Mouse (Mus musculus) lung, embryonic 16.5 days (tissue): ENCODE measurements around the gene Ephb2. TPM values are rescaled to one million over a fixed set of nuclear protein-coding genes. Genes with fewer than 3 reads are reported as not detected.

Source experiments
- ATAC-seq: fragments of 200-750 bp; cut with Nextera tagmentation; 2 replicates; pipeline ENCODE4 v1.8.0; 2017; ENCODE audit warnings: low read depth, mild to moderate bottlenecking, moderate library complexity
- H3K27ac ChIP-seq: fragments of 300-500 bp; sonication (generic); 2 replicates; pipeline ENCODE4 v1.5.1; 2014; ENCODE audit warnings: mild to moderate bottlenecking, control low read depth, low read length
- H3K27me3 ChIP-seq: fragments of 300-500 bp; sonication (generic); 2 replicates; pipeline ENCODE4 v1.6.1; 2014; ENCODE audit warnings: low read depth, low read length, mixed read lengths; ENCODE audit not compliant: control insufficient read depth, insufficient read depth
- H3K36me3 ChIP-seq: fragments of 300-500 bp; sonication (generic); 2 replicates; pipeline ENCODE4 v1.6.1; 2014; ENCODE audit warnings: low read length; ENCODE audit not compliant: control insufficient read depth, insufficient read depth
- H3K4me1 ChIP-seq: fragments of 300-500 bp; sonication (generic); replicated peaks from 2 replicates; pipeline ENCODE4 v1.6.1; 2014; ENCODE audit warnings: low read length, mixed read lengths; ENCODE audit not compliant: control insufficient read depth, insufficient read depth
- H3K4me2 ChIP-seq: fragments of 300-500 bp; sonication (generic); 2 replicates; pipeline ENCODE4 v1.6.1; 2014; ENCODE audit warnings: low read depth, low read length, control low read depth
- H3K4me3 ChIP-seq: fragments of 300-500 bp; sonication (generic); 2 replicates; pipeline ENCODE4 v1.5.1; 2014; ENCODE audit warnings: mild to moderate bottlenecking, low read length, control low read depth
- H3K9ac ChIP-seq: fragments of 300-500 bp; sonication (generic); 2 replicates; pipeline ENCODE4 v1.6.1; 2014; ENCODE audit warnings: low read length, control low read depth
- H3K9me3 ChIP-seq: fragments of 300-500 bp; sonication (generic); 2 replicates; pipeline ENCODE4 v1.6.1; 2016; ENCODE audit warnings: low read length; ENCODE audit not compliant: control insufficient read depth
- WGBS: fragments of 180-500 bp; shearing (Covaris S2); extraction: QIAGEN DNeasy Blood & Tissue Kit; methylation state at CpG from one replicate; pipeline ENCODE4 v1.1.7; 2014; 5-methylcytosine and 5-hydroxymethylcytosine counted together
- polyA plus RNA-seq: library from polyadenylated mRNA; unstranded; fragments of >200 nt; fragmentation: Nextera tagmentation; extraction: Ambion mirVana; gene quantifications from 2 replicates; pipeline ENCODE4 v1.2.1, GENCODE M21; 2015

The Ephb2 gene
- polyA plus RNA-seq, 1 experiment from 2014 or later = 1.5 TPM

DNA sequence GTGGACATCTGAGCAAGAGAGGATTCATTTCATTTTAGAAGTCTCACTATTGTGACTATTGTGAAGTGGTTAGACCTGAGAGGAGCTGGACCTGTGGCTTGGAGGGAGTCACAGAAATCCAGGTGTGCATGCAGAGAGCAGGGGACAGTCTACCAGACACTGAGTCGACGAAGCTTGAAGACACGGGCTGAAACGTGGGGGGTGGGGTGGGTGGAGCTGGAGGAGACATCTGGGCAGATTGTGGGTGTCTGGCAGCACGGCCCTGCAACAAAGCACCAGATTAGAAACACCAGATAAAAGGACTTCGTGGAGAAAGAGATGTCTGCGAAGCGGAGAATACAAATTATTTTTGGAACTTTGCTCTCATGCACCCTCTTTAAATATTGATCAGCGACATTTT lies 27.7 kb upstream of the Ephb2 start:
- Histone ChIP-seq H3K9me3 (no peaks in the 10 kb centered on the region), H3K4me3 (no peak overlapping the region), H3K27me3 (peaks cover 6% of the 10 kb centered on the region), H3K27ac (no peak overlapping the region), H3K4me2 (no peak overlapping the region), H3K9ac (no peak overlapping the region), H3K4me1 (no peaks in the 10 kb centered on the region), H3K36me3 (no peaks in the 10 kb centered on the region)
- no peak for ATAC-seq
- WGBS = 53% methylated on average over 9 of the region's 9 CpGs

DNA sequence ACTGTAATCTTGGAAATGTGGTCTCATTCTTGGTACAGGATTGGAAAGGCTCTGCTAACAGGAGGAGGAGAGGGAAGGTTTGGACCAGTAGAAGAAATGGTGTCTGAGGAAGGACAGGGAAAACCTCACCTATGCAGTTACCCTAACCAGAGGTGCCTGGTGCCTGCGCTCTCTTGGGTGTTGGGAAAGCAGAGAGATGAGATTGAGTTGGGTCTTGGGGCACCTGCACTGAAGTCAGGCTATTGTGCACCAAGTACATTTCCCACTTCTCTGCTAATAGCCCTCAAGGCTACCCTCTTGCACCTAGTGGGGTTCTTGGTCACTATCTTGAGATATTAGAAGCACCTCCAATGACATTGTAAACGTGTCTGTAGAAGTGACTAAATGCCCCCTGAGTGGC lies 26.6 kb upstream of the Ephb2 start:
- Histone ChIP-seq H3K9ac (no peak overlapping the region), H3K4me2 (no peak overlapping the region), H3K36me3 (no peaks in the 10 kb centered on the region), H3K27me3 (peaks cover 6% of the 10 kb centered on the region), H3K4me3 (no peak overlapping the region), H3K9me3 (no peaks in the 10 kb centered on the region), H3K27ac (no peak overlapping the region), H3K4me1 (no peaks in the 10 kb centered on the region)
- ATAC-seq = no peak
- 54% methylated on average over 2 of the region's 2 CpGs for WGBS

DNA sequence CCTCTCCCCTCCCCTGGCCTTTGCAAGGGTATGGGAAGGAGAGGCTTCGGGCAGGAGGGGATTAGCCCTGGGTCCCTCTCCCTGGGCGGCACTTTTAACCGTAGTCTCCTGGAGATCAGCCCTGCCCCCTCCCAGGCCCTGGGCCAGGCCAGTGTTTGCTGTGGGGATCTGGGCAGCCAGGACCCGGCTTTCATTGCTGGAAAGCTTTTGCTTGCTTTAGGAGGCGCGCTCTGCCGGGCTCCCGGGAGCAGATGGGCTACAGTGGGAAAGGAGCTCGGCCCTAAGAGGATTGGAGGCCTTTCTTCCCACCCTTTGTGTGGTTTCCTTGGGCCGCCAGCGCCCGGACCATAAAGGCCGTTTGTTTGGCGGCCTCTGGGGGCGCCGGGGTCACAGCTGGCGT lies 26.0 kb upstream of the Ephb2 start:
- Histone ChIP-seq H3K9ac (no peak overlapping the region), H3K9me3 (no peaks in the 10 kb centered on the region), H3K4me2 (no peak overlapping the region), H3K4me3 (no peak overlapping the region), H3K27ac (no peak overlapping the region), H3K4me1 (no peaks in the 10 kb centered on the region), H3K27me3 (peaks cover 6% of the 10 kb centered on the region), H3K36me3 (no peaks in the 10 kb centered on the region)
- no peak for ATAC-seq
- WGBS = 9% methylated on average over 17 of the region's 17 CpGs

DNA sequence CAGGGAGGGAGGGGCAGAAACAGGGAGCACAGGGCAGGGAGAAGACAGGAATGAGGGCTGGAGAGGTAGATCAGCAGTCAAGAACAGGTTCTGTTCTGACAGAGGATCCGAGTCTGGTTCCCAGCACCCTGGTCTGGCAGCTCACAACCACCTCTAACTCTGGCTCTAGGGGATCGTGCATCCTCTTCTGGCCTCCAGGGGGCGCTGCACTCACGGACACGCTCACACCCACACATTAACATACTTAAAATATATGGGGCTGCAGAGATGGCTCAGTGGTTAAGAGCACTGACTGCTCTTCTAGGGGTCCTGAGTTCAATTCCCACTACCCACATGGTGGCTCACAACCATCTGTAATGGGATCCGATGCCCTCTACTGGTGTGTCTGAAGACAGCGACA lies 24.2 kb upstream of the Ephb2 start:
- H3K4me2 ChIP-seq = no peak overlapping the region
- H3K36me3 ChIP-seq = no peaks in the 10 kb centered on the region
- H3K9ac ChIP-seq = no peak overlapping the region
- H3K27me3 ChIP-seq = peaks cover 6% of the 10 kb centered on the region
- ATAC-seq = no peak
- H3K4me1 ChIP-seq = no peaks in the 10 kb centered on the region
- no peaks in the 10 kb centered on the region for H3K9me3 ChIP-seq
- no peak overlapping the region for H3K27ac ChIP-seq
- WGBS = 83% methylated on average over 7 of the region's 7 CpGs
- H3K4me3 ChIP-seq = no peak overlapping the region

DNA sequence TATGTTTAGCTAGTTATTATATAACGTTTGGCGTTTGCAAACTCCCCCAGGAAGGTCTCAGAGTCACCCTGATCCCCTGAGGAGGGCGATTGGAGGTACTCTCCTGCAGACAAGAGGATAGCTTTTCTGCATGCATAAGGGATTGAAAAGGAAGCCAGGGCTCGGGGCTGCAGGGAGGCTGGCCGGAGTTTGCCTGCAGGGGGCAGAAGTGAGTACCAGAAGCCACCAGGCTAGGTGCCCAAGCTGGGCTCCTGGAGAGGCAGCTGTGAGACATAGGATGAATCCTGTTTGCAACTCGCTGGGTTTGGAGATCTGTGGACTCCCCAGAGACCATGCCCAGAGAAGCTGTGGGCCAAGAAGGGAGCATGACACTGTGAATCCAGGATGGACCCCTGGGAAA lies 19.3 kb upstream of the Ephb2 start:
- ATAC-seq = no peak
- no peak overlapping the region for H3K4me2 ChIP-seq
- no peak overlapping the region for H3K27ac ChIP-seq
- no peak overlapping the region for H3K9ac ChIP-seq
- H3K9me3 ChIP-seq = no peaks in the 10 kb centered on the region
- no peak overlapping the region for H3K4me3 ChIP-seq
- H3K4me1 ChIP-seq = no peaks in the 10 kb centered on the region
- H3K36me3 ChIP-seq = no peaks in the 10 kb centered on the region
- 30% methylated on average over 6 of the region's 6 CpGs for WGBS
- no peaks in the 10 kb centered on the region; the same call in 1 of the 2 replicates for H3K27me3 ChIP-seq

DNA sequence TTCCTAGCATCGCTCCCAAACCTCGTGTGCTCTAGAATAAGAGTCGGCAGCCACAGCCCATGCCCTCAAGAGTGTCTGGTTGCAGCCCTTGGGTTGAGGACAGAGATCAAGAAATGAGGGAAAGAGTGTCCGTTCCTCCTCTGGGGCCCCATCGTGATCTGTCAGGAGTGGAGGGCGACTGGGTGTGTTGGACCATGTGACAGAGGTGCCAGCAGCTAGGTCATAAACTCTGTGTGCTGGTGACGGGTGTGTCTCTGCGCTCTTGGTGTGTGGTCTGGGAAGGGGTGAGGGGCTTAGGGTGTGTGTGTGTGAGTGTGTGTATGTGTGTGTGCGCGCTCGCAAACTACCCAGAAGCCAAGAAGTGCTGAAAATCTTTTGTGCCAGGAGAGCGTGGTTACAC lies 17.2 kb upstream of the Ephb2 start:
- ATAC-seq = no peak
- Histone ChIP-seq H3K4me1 (no peaks in the 10 kb centered on the region), H3K27ac (no peak overlapping the region), H3K27me3 (no peaks in the 10 kb centered on the region; the same call in 1 of the 2 replicates), H3K9ac (no peak overlapping the region), H3K9me3 (no peaks in the 10 kb centered on the region), H3K4me3 (no peak overlapping the region), H3K36me3 (no peaks in the 10 kb centered on the region), H3K4me2 (no peak overlapping the region)
- WGBS = 66% methylated on average over 12 of the region's 12 CpGs

DNA sequence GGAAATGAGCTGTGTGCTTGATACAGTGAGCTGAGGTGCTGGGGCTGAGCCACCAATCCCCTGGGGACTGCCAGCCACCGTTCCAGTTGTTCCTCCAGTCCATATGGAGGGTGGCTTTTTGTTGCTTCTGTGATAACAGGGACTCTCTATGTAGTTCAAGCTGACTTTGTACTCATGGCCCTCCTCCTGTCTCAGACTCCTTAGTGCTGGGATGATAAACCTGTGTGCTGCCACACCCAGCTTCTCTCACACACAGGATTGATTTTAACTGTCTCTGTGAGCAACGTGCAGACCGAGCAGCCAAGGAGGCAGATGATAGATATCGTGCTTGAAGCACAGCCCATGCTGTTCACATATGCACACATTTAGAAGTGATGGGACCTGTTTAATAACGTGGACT lies 16.3 kb upstream of the Ephb2 start:
- no peak overlapping the region for H3K4me3 ChIP-seq
- H3K27me3 ChIP-seq = no peaks in the 10 kb centered on the region
- no peak overlapping the region for H3K4me2 ChIP-seq
- H3K4me1 ChIP-seq = no peaks in the 10 kb centered on the region
- 52% methylated on average over 5 of the region's 5 CpGs for WGBS
- H3K9me3 ChIP-seq = no peaks in the 10 kb centered on the region
- H3K27ac ChIP-seq = no peak overlapping the region
- no peaks in the 10 kb centered on the region for H3K36me3 ChIP-seq
- H3K9ac ChIP-seq = no peak overlapping the region
- ATAC-seq = no peak

DNA sequence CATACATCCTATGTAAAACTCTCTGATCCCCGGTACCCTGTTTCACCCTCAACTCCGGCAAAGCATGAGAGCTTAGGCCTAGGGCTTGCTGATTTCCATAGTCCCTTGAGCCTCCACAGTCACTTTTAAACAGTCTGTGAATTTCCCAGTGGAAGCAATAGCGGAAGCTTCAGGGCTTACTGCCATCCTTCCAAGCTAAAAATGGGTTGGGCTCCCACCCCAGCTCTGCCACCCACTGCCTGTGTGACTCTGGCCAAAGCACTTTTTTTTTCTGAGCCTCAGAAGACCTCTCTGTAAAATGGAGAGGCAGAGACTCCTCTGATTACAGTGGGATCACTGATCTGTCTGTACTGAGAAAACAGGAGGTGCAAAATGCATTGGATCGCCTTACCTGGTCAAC lies 12.8 kb upstream of the Ephb2 start:
- Histone ChIP-seq H3K4me3 (no peak overlapping the region), H3K9me3 (no peaks in the 10 kb centered on the region), H3K27ac (no peak overlapping the region), H3K27me3 (no peaks in the 10 kb centered on the region), H3K4me1 (no peaks in the 10 kb centered on the region), H3K36me3 (no peaks in the 10 kb centered on the region), H3K9ac (no peak overlapping the region), H3K4me2 (no peak overlapping the region)
- no peak for ATAC-seq
- WGBS = 63% methylated on average over 4 of the region's 4 CpGs

DNA sequence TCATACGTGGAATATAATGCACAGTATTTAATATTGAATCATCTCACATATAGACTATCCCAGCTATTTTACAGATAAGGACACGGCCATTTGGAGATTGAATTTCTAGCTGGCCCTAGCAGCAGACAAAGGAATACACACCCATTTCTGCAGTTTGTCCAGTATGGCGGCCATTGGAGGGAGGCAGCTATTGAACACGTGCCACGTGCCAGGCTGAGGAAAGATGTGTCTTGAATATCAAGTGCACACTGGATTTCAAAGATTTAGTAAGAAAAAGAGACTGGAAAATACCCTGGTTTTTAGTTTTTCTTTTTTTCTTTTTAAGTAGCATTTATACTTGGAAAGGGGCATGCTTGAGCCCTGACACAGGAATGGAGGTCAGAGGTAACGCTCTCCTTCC lies 11.4 kb upstream of the Ephb2 start:
- no peak for ATAC-seq
- no peaks in the 10 kb centered on the region for H3K4me1 ChIP-seq
- H3K9me3 ChIP-seq = no peaks in the 10 kb centered on the region
- H3K9ac ChIP-seq = no peak overlapping the region
- no peak overlapping the region for H3K27ac ChIP-seq
- no peaks in the 10 kb centered on the region for H3K36me3 ChIP-seq
- no peaks in the 10 kb centered on the region; the same call in 1 of the 2 replicates for H3K27me3 ChIP-seq
- H3K4me3 ChIP-seq = no peak overlapping the region
- WGBS = 71% methylated on average over 6 of the region's 6 CpGs
- H3K4me2 ChIP-seq = no peak overlapping the region

DNA sequence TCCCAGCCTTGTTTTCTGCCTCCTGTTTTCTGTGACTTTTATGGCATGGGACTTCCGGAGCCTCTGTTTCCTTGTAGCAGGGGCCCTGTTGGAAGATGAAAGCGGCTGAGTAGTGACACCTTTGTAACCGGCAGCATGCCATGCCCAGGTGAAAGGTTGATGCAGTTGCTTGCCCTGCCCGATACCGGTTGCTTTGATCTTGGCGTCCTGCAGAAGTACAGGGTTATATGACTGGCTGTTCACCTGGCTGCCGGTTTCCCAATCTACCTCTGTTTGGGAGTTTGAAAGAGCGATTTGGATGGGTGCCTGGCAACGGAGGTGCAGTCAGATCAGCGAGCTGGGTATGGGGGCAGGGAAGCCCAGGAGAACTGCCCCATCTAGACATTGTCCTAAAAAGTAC lies 7.0 kb upstream of the Ephb2 start:
- no peaks in the 10 kb centered on the region for H3K4me1 ChIP-seq
- no peak overlapping the region for H3K4me3 ChIP-seq
- 57% methylated on average over 10 of the region's 10 CpGs for WGBS
- H3K9me3 ChIP-seq = no peaks in the 10 kb centered on the region
- H3K27ac ChIP-seq = no peak overlapping the region
- H3K27me3 ChIP-seq = peaks cover 15% of the 10 kb centered on the region
- H3K4me2 ChIP-seq = no peak overlapping the region
- no peaks in the 10 kb centered on the region for H3K36me3 ChIP-seq
- ATAC-seq = no peak
- no peak overlapping the region for H3K9ac ChIP-seq
